Mouse (Mus musculus) olfactory bulb, adult 2 months (tissue): ENCODE measurements around the gene Galnt2.

Experiments
- CTCF ChIP-seq: fragments of 200-500 bp; IDR thresholded peaks from 2 replicates; pipeline ENCODE4 v1.5.1; 2012; ENCODE audit warnings: low read depth, mild to moderate bottlenecking, low read length, moderate library complexity; ENCODE audit not compliant: insufficient read depth
- POLR2A ChIP-seq: fragments of 200-500 bp; IDR thresholded peaks from 2 replicates; pipeline ENCODE4 v1.6.1; 2012; ENCODE audit warnings: mild to moderate bottlenecking, low read depth, low read length, moderate library complexity; ENCODE audit not compliant: insufficient read depth

DNA sequence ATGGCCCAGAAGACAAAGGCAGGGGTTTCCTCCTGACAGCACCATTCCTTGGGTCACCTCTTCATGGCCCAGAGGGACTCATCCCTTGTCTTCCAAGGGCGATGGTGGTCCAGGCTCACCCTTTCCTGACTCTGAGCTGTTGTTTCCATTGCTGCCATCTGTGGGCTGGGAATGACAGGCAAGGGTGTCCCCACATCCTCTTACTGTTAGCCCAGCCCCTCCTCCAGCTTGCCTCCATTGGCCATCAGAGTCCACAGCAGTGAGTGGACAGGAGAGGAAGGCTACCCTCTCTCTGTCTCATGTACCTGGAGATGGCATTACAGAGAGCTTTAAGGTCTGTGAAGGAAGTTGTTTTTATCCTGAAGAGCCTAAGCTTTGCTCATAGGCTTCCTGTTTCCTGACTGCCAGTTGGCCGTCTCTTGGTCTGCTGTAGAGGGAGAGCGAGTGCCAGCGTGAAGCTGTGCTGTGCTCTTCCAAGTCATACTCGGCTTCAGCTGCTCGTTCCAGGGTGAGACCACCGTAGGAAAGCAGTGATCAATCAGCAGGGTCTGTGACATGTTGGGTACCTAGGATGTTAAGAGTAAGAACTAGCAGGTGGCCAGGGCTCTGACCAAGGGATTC, 70.9 kb downstream of the Galnt2 start:
- TF ChIP-seq CTCF (no peak), POLR2A (no peak)
